Mouse (Mus musculus) intestine, embryonic 16.5 days (tissue): Measurements from ENCODE around the gene Lgals2. TPM values are rescaled to one million over a fixed set of nuclear protein-coding genes. Genes with fewer than 3 reads are reported as not detected.

Experiments used
- ATAC-seq: fragments of 200-750 bp; cut with Nextera tagmentation; 2 replicates; pipeline ENCODE4 v1.8.0; 2017; ENCODE audit warnings: moderate TSS enrichment, moderate library complexity
- H3K27ac ChIP-seq: fragments of 300-500 bp; sonication (generic); 2 replicates; pipeline ENCODE4 v1.5.1; 2014; ENCODE audit warnings: mild to moderate bottlenecking, low read length
- H3K27me3 ChIP-seq: fragments of 300-500 bp; sonication (generic); replicated peaks from 2 replicates; pipeline ENCODE4 v1.6.1; 2014; ENCODE audit warnings: low read length, control low read depth, mixed read lengths; ENCODE audit not compliant: control insufficient read depth, insufficient read depth
- H3K36me3 ChIP-seq: fragments of 300-500 bp; sonication (generic); 2 replicates; pipeline ENCODE4 v1.6.1; 2014; ENCODE audit warnings: low read length, control low read depth; ENCODE audit not compliant: control insufficient read depth, insufficient read depth
- H3K4me1 ChIP-seq: fragments of 300-500 bp; sonication (generic); 2 replicates; pipeline ENCODE4 v1.6.1; 2014; ENCODE audit warnings: low read length, control low read depth, mixed read lengths; ENCODE audit not compliant: control insufficient read depth, insufficient read depth
- H3K4me2 ChIP-seq: fragments of 300-500 bp; sonication (generic); 2 replicates; pipeline ENCODE4 v1.6.1; 2014; ENCODE audit warnings: low read depth, low read length, control low read depth
- H3K4me3 ChIP-seq: fragments of 300-500 bp; sonication (generic); 2 replicates; pipeline ENCODE4 v1.5.1; 2014; ENCODE audit warnings: mild to moderate bottlenecking, low read length
- H3K9ac ChIP-seq: fragments of 300-500 bp; sonication (generic); 2 replicates; pipeline ENCODE4 v1.6.1; 2014; ENCODE audit warnings: low read depth, low read length
- H3K9me3 ChIP-seq: fragments of 300-500 bp; sonication (generic); 2 replicates; pipeline ENCODE4 v1.6.1; 2016; ENCODE audit warnings: low read length, control low read depth; ENCODE audit not compliant: control insufficient read depth
- WGBS: fragments of 180-500 bp; shearing (Covaris S2); extraction: QIAGEN DNeasy Blood & Tissue Kit; methylation state at CpG from one replicate; pipeline ENCODE4 v1.1.7; 2014; 5-methylcytosine and 5-hydroxymethylcytosine counted together
- polyA plus RNA-seq: library from polyadenylated mRNA; unstranded; fragments of >200 nt; fragmentation: Nextera tagmentation; extraction: Ambion mirVana; gene quantifications from 2 replicates; pipeline ENCODE4 v1.2.1, GENCODE M21; 2015

The Lgals2 gene
- polyA plus RNA-seq, 1 experiment from 2014 or later, result 1,298 TPM

DNA sequence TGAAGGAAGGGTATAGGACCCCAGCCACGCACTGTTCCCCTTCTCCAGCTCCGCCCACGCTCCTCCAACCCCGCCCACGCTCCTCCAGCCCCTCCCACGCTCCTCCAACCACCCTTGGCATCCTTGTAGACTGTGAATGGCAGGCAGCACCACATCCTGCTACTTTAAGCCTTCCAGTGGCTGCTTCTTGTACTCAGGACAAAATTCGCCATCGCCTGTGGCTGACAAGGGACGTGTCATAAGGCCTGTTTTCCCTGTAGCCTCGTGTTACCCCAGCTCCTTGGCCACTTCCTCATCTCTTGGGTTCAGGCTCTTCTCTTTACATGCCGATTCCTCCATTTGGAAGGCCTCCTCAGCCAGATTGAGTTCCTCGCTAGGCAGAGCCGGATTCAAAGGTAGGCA, 8.5 kb upstream of the Lgals2 start:
- no peak for ATAC-seq
- no peaks in the 10 kb centered on the region for H3K36me3 ChIP-seq
- H3K4me3 ChIP-seq, result no peak overlapping the region

DNA sequence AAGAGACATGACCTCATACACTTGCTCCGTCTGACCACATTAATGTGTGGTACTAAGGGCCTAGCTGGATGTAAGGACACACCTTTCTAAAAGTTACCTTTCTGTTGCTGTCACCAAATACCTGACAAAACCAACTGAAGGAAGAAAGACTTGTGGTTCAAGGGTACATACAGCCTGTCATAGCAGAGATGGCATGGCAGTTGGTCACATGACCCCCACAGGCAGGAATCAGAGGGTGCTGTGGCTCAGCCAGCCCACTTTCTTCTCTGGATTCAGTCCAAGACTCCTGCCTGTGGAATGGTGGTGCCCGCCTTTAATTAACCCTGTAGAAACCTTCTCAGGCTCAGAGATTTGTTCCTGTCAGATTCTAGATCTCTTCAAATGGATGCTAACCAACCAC, 7.8 kb upstream of the Lgals2 start:
- Histone ChIP-seq H3K4me3 (no peak overlapping the region), H3K27ac (no peak overlapping the region), H3K9ac (no peak overlapping the region), H3K9me3 (no peaks in the 10 kb centered on the region), H3K36me3 (no peaks in the 10 kb centered on the region), H3K4me1 (peaks cover 29% of the 10 kb centered on the region), H3K27me3 (no peaks in the 10 kb centered on the region), H3K4me2 (no peak overlapping the region)
- 74% methylated on average over 2 of the region's 2 CpGs for WGBS
- no peak for ATAC-seq

More for the DNA sequence above, 8.5 kb upstream of the Lgals2 start:
- Histone ChIP-seq H3K4me1 (peaks cover 33% of the 10 kb centered on the region), H3K9me3 (no peaks in the 10 kb centered on the region), H3K27me3 (no peaks in the 10 kb centered on the region), H3K27ac (no peak overlapping the region), H3K9ac (peak overlapping the region; percentile 37), H3K4me2 (no peak overlapping the region)
- WGBS, result 53% methylated on average over 13 of the region's 13 CpGs

DNA sequence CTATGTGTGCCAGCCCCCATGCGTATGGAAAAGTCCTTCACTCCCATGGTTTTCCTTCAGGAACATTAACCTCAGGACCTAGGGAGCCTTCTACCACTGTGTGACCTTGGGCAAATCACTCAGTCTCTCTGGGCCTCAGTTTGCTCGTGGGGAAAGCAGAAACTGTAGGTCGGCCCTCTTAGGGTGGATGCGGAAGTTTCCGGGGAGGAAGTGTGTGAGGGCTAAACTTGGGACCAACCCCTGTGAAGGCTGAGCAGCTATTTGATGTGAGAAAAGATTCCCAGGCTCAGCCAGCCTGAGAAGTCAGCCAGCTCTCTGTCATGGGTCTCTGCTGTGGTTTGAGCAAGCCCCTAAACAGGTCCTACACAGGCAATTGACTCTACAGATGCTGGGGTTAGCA, 7.0 kb upstream of the Lgals2 start:
- Histone ChIP-seq H3K9me3 (no peaks in the 10 kb centered on the region), H3K4me2 (no peak overlapping the region), H3K4me1 (peaks cover 27% of the 10 kb centered on the region), H3K9ac (no peak overlapping the region), H3K4me3 (no peak overlapping the region), H3K27me3 (no peaks in the 10 kb centered on the region), H3K36me3 (no peaks in the 10 kb centered on the region), H3K27ac (no peak overlapping the region)
- ATAC-seq, result no peak
- WGBS, result 78% methylated on average over 5 of the region's 5 CpGs

DNA sequence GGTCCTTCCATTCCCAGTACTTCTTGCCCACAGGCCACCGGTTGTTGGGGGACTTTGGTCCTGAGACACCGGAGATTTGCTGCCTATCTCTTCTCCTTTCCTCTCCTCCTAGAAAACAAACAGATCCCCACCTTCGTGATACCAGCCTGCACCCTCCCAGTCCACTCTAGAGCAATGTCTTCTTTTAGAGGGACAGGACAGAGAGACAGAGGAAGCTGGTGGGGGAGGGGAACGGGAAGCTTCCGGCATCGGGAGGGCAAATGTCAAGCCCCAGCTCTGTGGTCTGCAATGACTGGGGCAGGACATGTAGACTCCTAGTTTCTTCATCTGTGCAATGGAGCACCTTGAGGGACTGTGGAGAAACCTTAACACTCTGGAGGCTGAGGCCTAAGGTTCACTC, 4.4 kb upstream of the Lgals2 start:
- Histone ChIP-seq H3K4me1 (peaks cover 37% of the 10 kb centered on the region), H3K27me3 (no peaks in the 10 kb centered on the region), H3K4me2 (no peak overlapping the region; the same call in 1 of the 2 replicates), H3K36me3 (no peaks in the 10 kb centered on the region), H3K4me3 (no peak overlapping the region), H3K27ac (peak overlapping the region; percentile 86), H3K9ac (0 out of 2 replicates have a peak overlapping the region, but pooled peaks have one; percentile 37), H3K9me3 (no peaks in the 10 kb centered on the region)
- peak; percentile 47 for ATAC-seq
- WGBS, result 50% methylated on average over 6 of the region's 6 CpGs

DNA sequence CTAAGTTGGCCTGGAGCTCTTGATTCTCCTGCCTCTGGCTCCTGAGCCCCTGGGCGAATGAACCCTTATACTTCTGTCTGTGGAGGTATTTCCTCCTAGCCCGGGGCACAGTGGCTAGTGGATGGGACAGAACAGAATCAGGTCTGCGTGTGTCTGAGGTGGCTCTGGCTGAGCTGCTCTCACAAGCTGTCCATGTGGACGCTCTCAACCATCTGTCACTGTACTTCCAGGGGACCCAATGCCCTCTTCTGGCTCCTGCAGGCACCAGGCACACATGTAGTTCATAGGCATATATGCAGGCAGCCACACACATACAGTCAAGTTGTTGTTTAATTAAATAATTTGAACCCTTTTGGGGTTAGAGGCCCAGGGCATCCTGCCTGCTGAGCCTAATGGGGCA, 4.0 kb upstream of the Lgals2 start:
- WGBS, result 61% methylated on average over 4 of the region's 4 CpGs
- Histone ChIP-seq H3K9me3 (no peaks in the 10 kb centered on the region), H3K27me3 (no peaks in the 10 kb centered on the region), H3K4me3 (no peak overlapping the region), H3K36me3 (no peaks in the 10 kb centered on the region), H3K9ac (peak overlapping the region; percentile 37; the same call in 1 of the 2 replicates), H3K4me1 (peaks cover 37% of the 10 kb centered on the region), H3K27ac (peak overlapping the region; percentile 86), H3K4me2 (peak overlapping the region; percentile 9; the same call in 1 of the 2 replicates)
- peak; percentile 9; the same call in 1 of the 2 replicates for ATAC-seq

DNA sequence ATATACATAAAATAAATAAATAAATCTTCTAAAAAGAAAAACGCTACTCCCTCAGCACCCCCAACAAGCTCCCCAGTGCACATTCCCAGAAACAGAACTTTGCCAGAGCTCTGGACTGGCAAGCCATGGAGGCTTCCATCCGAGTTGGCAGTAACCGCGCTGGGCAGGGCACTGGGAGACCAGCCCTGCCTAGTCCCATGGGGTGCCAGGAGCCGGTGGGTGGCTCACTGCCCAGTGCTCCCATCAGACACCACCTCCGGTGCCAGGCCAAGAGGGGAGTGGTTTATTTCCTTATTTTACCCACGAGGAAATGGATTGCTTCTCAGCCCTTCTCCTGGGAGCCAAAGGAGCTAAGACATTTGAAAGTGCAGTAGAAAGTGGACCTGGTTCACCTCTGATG, 1.7 kb upstream of the Lgals2 start:
- 72% methylated on average over 7 of the region's 7 CpGs for WGBS
- peaks cover 27% of the 10 kb centered on the region for H3K4me1 ChIP-seq
- ATAC-seq, result no peak
- H3K36me3 ChIP-seq, result no peaks in the 10 kb centered on the region
- no peak overlapping the region for H3K9ac ChIP-seq
- H3K4me2 ChIP-seq, result no peak overlapping the region
- H3K9me3 ChIP-seq, result no peaks in the 10 kb centered on the region
- no peak overlapping the region for H3K4me3 ChIP-seq
- peak overlapping the region; percentile 7; the same call in 1 of the 2 replicates for H3K27ac ChIP-seq
- H3K27me3 ChIP-seq, result no peaks in the 10 kb centered on the region

DNA sequence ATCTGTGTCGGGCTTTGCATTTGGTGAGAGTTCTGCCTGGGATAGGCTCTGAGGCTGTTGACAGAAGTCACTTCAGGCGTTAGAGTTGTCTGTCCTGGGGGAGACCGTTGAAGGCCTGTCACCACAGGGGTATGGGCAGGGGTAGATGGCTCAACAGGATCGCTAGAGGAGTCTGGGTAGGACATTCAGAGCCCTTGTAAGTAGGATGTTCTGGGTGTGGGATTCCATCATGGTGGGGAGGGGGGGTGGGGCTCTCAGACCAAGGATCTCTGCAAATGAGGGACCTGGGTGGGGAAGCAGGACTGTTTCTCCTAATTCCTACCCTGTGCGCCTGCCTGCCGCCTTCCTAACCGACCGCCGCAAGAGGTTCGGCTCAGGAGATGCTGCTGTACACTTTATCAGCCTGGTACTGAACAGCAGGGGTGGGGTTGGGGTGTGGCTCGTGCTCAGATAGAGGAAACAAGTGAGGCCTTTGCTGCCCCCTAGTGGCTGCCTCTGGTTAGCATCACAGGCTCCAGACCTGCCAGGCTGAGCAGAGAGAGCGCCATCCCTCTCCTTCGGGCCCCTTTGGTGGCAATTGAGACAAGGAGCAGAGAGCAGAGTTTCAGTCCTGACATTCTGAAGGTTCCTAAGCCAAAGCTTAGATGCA, 3.7 kb downstream of the Lgals2 start:
- H3K4me1 ChIP-seq, result peaks cover 34% of the 10 kb centered on the region
- no peak overlapping the region for H3K4me3 ChIP-seq
- peak overlapping the region; percentile 92 for H3K27ac ChIP-seq
- peak overlapping the region; percentile 42 for H3K4me2 ChIP-seq
- peak overlapping the region; percentile 51; the same call in 1 of the 2 replicates for H3K9ac ChIP-seq
- H3K9me3 ChIP-seq, result no peaks in the 10 kb centered on the region
- H3K36me3 ChIP-seq, result peaks cover 5% of the 10 kb centered on the region; the same call in 1 of the 2 replicates
- 8% methylated on average over 13 of the region's 13 CpGs for WGBS
- ATAC-seq, result peak; percentile 56
- no peaks in the 10 kb centered on the region for H3K27me3 ChIP-seq

DNA sequence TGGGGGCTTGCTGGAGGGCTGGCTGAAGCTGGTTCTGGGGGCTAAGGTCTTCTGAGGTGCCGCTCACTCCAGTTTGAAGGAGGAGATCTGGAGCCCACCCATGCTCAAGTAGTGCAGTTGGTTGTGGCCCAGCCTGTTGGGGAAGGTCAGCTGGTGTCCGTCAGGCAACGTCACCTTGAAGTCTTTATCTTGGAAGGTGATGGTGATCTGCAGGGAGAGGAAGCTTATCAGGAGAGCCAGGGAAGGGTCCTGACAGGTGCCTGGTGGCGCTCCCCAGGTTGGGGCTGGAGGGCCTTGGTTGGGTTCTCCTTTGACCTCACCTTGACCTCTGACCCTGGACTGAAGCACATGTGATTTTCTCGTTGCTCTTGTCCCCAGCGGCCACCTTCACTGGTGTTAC, 4.4 kb downstream of the Lgals2 start:
- WGBS, result 54% methylated on average over 6 of the region's 6 CpGs
- peak overlapping the region; percentile 54; the same call in 1 of the 2 replicates for H3K9ac ChIP-seq

DNA sequence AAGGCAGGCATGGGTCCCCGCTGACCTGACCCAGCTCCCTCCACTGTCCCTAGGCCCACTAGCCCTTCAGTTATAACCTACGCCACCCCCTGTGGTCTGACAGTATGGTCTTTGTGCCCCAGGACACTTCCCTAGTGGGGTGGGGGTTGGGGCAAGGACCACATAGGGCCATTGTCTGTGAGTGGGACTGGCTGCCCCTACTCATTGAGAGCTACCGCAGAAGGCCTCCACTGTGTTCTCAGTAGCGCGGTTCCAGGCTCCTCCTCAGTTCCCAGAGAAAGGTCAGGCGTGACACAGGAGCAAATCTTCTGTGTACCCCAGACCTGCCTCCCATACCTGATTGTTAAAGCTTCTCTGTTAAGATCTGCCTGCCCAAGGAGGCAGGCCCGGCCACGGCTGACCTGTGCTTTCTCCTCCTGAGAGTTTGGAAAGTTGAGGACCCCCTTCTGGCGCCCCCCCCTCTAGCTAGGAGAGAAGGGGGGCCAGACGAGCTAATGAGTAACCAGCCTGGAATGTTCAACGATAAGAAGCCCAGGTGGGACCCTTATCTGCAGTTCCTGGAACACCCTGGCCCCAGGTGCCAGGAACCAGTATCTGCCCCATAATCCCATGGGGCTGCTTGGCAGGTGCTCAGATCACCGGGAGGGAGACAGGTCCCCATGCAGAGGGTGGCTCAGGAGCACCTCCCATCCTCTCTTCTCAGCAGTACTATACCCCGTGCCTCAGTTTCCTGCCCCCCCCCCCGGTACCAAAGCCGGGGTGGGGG, 5.1 kb downstream of the Lgals2 start:
- ATAC-seq, result peak; percentile 79
- Histone ChIP-seq H3K9me3 (no peaks in the 10 kb centered on the region), H3K4me3 (no peak overlapping the region), H3K27me3 (no peaks in the 10 kb centered on the region), H3K4me1 (peaks cover 36% of the 10 kb centered on the region), H3K36me3 (peaks cover 5% of the 10 kb centered on the region; the same call in 1 of the 2 replicates), H3K9ac (peak overlapping the region; percentile 54), H3K4me2 (no peak overlapping the region), H3K27ac (peak overlapping the region; percentile 92)
- WGBS, result 48% methylated on average over 15 of the region's 15 CpGs

More for the DNA sequence above, 4.4 kb downstream of the Lgals2 start:
- Histone ChIP-seq H3K9me3 (no peaks in the 10 kb centered on the region), H3K27me3 (no peaks in the 10 kb centered on the region), H3K4me1 (peaks cover 32% of the 10 kb centered on the region), H3K4me3 (no peak overlapping the region), H3K36me3 (peaks cover 5% of the 10 kb centered on the region; the same call in 1 of the 2 replicates), H3K4me2 (peak overlapping the region; percentile 42; the same call in 1 of the 2 replicates), H3K27ac (peak overlapping the region; percentile 92)
- no peak for ATAC-seq
